Mouse (Mus musculus) CH12.LX (cell line): ENCODE measurements around the gene Cwf19l1. TPM values are rescaled to one million over a fixed set of nuclear protein-coding genes. Genes with fewer than 3 reads are reported as not detected.

Source experiments
- DNase-seq: peaks from one replicate; pipeline ENCODE4 v3.0.0-alpha.2; 2013; ENCODE audit errors: extremely low read depth
- H3K27ac ChIP-seq: 2 replicates; pipeline ENCODE4 v1.5.1; 2012; ENCODE audit warnings: low read depth, mild to moderate bottlenecking, control low read depth, moderate library complexity; ENCODE audit not compliant: insufficient read depth
- H3K27me3 ChIP-seq: replicated peaks from 2 replicates; pipeline ENCODE3; 2012; ENCODE audit warnings: inconsistent platforms
- H3K36me3 ChIP-seq, 2 experiments: replicated peaks in 1 of 2; 2 replicates each; pipeline versions ENCODE3 to v1.6.1; 2012; ENCODE audit warnings: inconsistent platforms in 1 of 2, low read length in 1 of 2, mild to moderate bottlenecking in 1 of 2, mixed read lengths in 1 of 2, moderate library complexity in 1 of 2; ENCODE audit not compliant: control insufficient read depth in 1 of 2, insufficient read depth in 1 of 2
- H3K4me1 ChIP-seq, 2 experiments: 2 replicates each; pipeline ENCODE4 v1.6.1; 2012; ENCODE audit warnings: inconsistent platforms in 1 of 2, moderate library complexity in 1 of 2; ENCODE audit not compliant: insufficient read depth in 2 of 2, control insufficient read depth in 1 of 2
- H3K4me2 ChIP-seq: 2 replicates; pipeline ENCODE4 v1.6.1; 2012; ENCODE audit warnings: low read depth, mild to moderate bottlenecking, control low read depth; ENCODE audit not compliant: poor library complexity, insufficient read depth, severe bottlenecking
- H3K4me3 ChIP-seq, 3 experiments: fragments of 150-350 bp in 1 of 3; sonication (generic) in 1 of 3; replicated peaks in 1 of 3; 2 replicates each; pipeline versions ENCODE3 to v1.5.1; 2011 to 2012; ENCODE audit warnings: low read depth in 2 of 3, low read length in 2 of 3, mild to moderate bottlenecking in 2 of 3, moderate library complexity in 2 of 3, control low read depth in 1 of 3, improper control_type of control experiment in 1 of 3, inconsistent platforms in 1 of 3, mixed read lengths in 1 of 3; ENCODE audit not compliant: poor library complexity in 1 of 3
- H3K79me2 ChIP-seq: replicated peaks from 2 replicates; pipeline ENCODE4 v1.6.1; 2012; ENCODE audit warnings: mild to moderate bottlenecking, moderate library complexity; ENCODE audit not compliant: control insufficient read depth, poor library complexity, insufficient read depth, severe bottlenecking; ENCODE audit errors: extremely low read depth
- H3K9ac ChIP-seq: 2 replicates; pipeline ENCODE4 v1.6.1; 2012; ENCODE audit warnings: low read depth, mild to moderate bottlenecking, control low read depth, moderate library complexity; ENCODE audit not compliant: insufficient read depth
- H3K9me3 ChIP-seq: replicated peaks from 2 replicates; pipeline ENCODE3; 2012; ENCODE audit warnings: low read length, inconsistent platforms, mixed read lengths
- BHLHE40 ChIP-seq: IDR thresholded peaks from 2 replicates; pipeline ENCODE4 v1.6.1; 2011; ENCODE audit warnings: mild to moderate bottlenecking, low read depth, low read length, improper control_type of control experiment
- CHD2 ChIP-seq: IDR thresholded peaks from 2 replicates; pipeline ENCODE4 v1.6.1; 2011; ENCODE audit warnings: low read length, improper control_type of control experiment
- EP300 ChIP-seq: IDR thresholded peaks from 2 replicates; pipeline ENCODE4 v1.6.1; 2011; ENCODE audit warnings: low read length, improper control_type of control experiment
- ETS1 ChIP-seq: conservative IDR thresholded peaks from 2 replicates; pipeline ENCODE4 v1.6.1; 2012; ENCODE audit warnings: low read depth, mild to moderate bottlenecking, inconsistent platforms, low read length, improper control_type of control experiment, moderate library complexity
- GABPA ChIP-seq: IDR thresholded peaks from 2 replicates; pipeline ENCODE4 v1.6.1; 2012; ENCODE audit warnings: low read depth, low read length, improper control_type of control experiment, inconsistent platforms; ENCODE audit not compliant: insufficient replicate concordance
- IRF4 ChIP-seq: IDR thresholded peaks from 2 replicates; pipeline ENCODE4 v1.6.1; 2014; ENCODE audit warnings: low read depth, mild to moderate bottlenecking, inconsistent platforms, low read length, improper control_type of control experiment
- KAT2A ChIP-seq: IDR thresholded peaks from 2 replicates; pipeline ENCODE4 v1.6.1; 2012; ENCODE audit warnings: low read length, improper control_type of control experiment, inconsistent platforms; ENCODE audit not compliant: insufficient replicate concordance
- MAX ChIP-seq: IDR thresholded peaks from 2 replicates; pipeline ENCODE4 v1.6.1; 2011; ENCODE audit warnings: low read length, improper control_type of control experiment
- MAZ ChIP-seq: IDR thresholded peaks from 2 replicates; pipeline ENCODE4 v1.6.1; 2012; ENCODE audit warnings: low read depth, mild to moderate bottlenecking, inconsistent platforms, low read length, improper control_type of control experiment, moderate library complexity
- MEF2A ChIP-seq: IDR thresholded peaks from 2 replicates; pipeline ENCODE4 v1.6.1; 2014; ENCODE audit warnings: low read depth, mild to moderate bottlenecking, inconsistent platforms, low read length, improper control_type of control experiment, borderline replicate concordance
- NRF1 ChIP-seq: IDR thresholded peaks from 2 replicates; pipeline ENCODE4 v1.6.1; 2014; ENCODE audit warnings: low read depth, mild to moderate bottlenecking, inconsistent platforms, low read length, improper control_type of control experiment, moderate library complexity
- PAX5 ChIP-seq: IDR thresholded peaks from 2 replicates; pipeline ENCODE4 v1.6.1; 2012; ENCODE audit warnings: low read length, inconsistent platforms, mixed read lengths
- POLR2A ChIP-seq: IDR thresholded peaks from 2 replicates; pipeline ENCODE4 v1.6.1; 2011; ENCODE audit warnings: low read depth, mild to moderate bottlenecking, improper control_type of control experiment, low read length
- RCOR1 ChIP-seq: conservative IDR thresholded peaks from 2 replicates; pipeline ENCODE4 v1.6.1; 2012; ENCODE audit warnings: low read depth, mild to moderate bottlenecking, inconsistent platforms, low read length, improper control_type of control experiment
- USF1 ChIP-seq: IDR thresholded peaks from 2 replicates; pipeline ENCODE4 v1.6.1; 2014; ENCODE audit warnings: low read depth, mild to moderate bottlenecking, inconsistent platforms, low read length, improper control_type of control experiment
- USF2 ChIP-seq: conservative IDR thresholded peaks from 2 replicates; pipeline ENCODE4 v1.6.1; 2011; ENCODE audit warnings: low read depth, low read length, improper control_type of control experiment
- ZC3H11A ChIP-seq: IDR thresholded peaks from 2 replicates; pipeline ENCODE4 v1.6.1; 2012; ENCODE audit warnings: low read depth, mild to moderate bottlenecking, inconsistent platforms, low read length, improper control_type of control experiment
- ZNF384 ChIP-seq: IDR thresholded peaks from 2 replicates; pipeline ENCODE4 v1.6.1; 2012; ENCODE audit warnings: low read depth, low read length, improper control_type of control experiment, inconsistent platforms
- dilution Hi-C: fragments of 300-500 bp; cut with MboI; formaldehyde crosslinking; loops from 2 replicates; pipeline ENCODE4 v1.14.3; 2020; ENCODE audit warnings: low sequenced_read_pairs; ENCODE audit not compliant: extremely low pct_unique_long_range_greater_than_20kb, extremely low pct_ligation_motif_present
- in situ Hi-C: fragments of 300-500 bp; cut with MboI; formaldehyde crosslinking; loops from 3 replicates; pipeline ENCODE4 v1.14.3; 2019; ENCODE audit warnings: low sequenced_read_pairs, low pct_ligation_motif_present, low pct_unique_long_range_greater_than_20kb, mixed read lengths
- polyA plus RNA-seq: library from polyadenylated mRNA; unstranded; fragments of >175 nt; gene quantifications from 2 replicates; pipeline ENCODE4 v1.2.1, GENCODE M21; 2012; ENCODE audit warnings: low read depth; ENCODE audit not compliant: insufficient read length
- total RNA-seq, 2 experiments: library from RNA; depleted of rRNA; stranded (reverse); fragments of 300-350 nt in 1 of 2; fragments of >200 nt in 1 of 2; gene quantifications; 2 replicates each; pipeline ENCODE4 v1.2.3; 2012 to 2014

Gene Cwf19l1
- total and polyA plus RNA-seq, 3 experiments, result 11.0 to 45.9 (median 30.4) TPM

DNA sequence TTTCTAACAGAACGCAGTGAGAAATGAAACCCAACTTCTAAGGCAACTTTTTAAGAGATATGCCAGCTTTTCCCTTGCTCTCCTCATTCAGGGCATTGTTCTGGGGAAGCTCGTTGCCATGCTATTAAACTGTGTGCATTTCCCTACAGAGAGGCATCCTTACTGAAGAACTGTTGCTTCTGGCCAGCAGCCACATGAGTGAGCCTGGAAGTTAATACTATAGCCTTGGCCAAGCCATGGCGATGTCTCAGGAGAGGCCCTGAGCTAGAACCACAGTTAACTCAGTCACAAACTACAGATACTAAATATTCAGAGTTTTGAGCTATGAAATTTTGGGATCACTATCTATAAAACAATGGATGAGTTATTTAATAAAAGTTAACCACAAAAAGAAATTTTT lies 32.7 kb downstream of the Cwf19l1 start:
- in situ Hi-C loops (no loop called here), dilution Hi-C loops (no loop called here)
- Histone ChIP-seq H3K4me3 (no peak overlapping the region), H3K27me3 (no peaks in the 10 kb centered on the region), H3K36me3 (peaks cover 18 to 45% of the 10 kb centered on the region in 2 experiments), H3K9ac (no peak overlapping the region), H3K79me2 (peaks cover 41% of the 10 kb centered on the region), H3K4me2 (no peak overlapping the region), H3K27ac (no peak overlapping the region), H3K9me3 (no peaks in the 10 kb centered on the region), H3K4me1 (peaks cover 5 to 24% of the 10 kb centered on the region in 2 experiments)
- DNase-seq, result no peak
- TF ChIP-seq PAX5, result no peak
- TF ChIP-seq BHLHE40, result no peak
- no peak for TF ChIP-seq KAT2A
- TF ChIP-seq EP300, result no peak
- TF ChIP-seq GABPA, result no peak

DNA sequence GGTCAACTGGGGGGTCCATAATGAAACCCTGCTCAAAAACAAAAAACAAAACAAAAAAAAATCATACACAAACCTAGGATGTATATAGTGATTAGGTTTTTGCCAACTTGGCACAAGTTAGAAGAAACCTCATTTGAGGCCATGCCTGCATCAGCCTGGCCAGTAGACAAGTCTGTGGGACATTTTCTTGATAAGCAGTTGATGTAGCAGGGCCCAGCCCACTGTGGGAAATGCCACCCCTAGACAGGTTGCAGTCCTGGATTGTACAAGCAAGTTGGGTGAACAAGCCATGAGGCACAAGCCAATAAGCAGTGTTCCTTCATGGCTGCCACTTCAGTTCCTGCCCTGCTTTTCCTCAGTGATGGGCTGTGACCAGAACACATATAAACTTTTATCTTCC lies 34.8 kb downstream of the Cwf19l1 start:
- Histone ChIP-seq H3K9ac (no peak overlapping the region), H3K4me3 (no peak overlapping the region), H3K4me2 (no peak overlapping the region), H3K4me1 (peaks cover 3 to 18% of the 10 kb centered on the region in 2 experiments), H3K9me3 (peaks cover 3% of the 10 kb centered on the region), H3K27ac (no peak overlapping the region), H3K27me3 (no peaks in the 10 kb centered on the region), H3K79me2 (peaks cover 28% of the 10 kb centered on the region), H3K36me3 (peaks cover 30 to 66% of the 10 kb centered on the region in 2 experiments)
- TF ChIP-seq ETS1, result no peak
- TF ChIP-seq USF2, result no peak
- TF ChIP-seq KAT2A, result no peak
- no peak for TF ChIP-seq NRF1
- no peak for TF ChIP-seq GABPA
- TF ChIP-seq MEF2A, result no peak
- TF ChIP-seq ZC3H11A, result no peak
- no peak for TF ChIP-seq MAX
- TF ChIP-seq POLR2A, result no peak
- no peak for TF ChIP-seq ZNF384
- TF ChIP-seq USF1, result no peak
- TF ChIP-seq MAZ, result no peak
- TF ChIP-seq CHD2, result no peak
- TF ChIP-seq IRF4, result no peak
- no peak for TF ChIP-seq RCOR1
- in situ Hi-C loops (no loop called here), dilution Hi-C loops (no loop called here)
- no peak for DNase-seq
